Mouse (Mus musculus) ovary, adult 18-20 months (tissue): ENCODE results near the gene Tmem8.
"Not testable (repeated sequence)": the region's sequence is repeated elsewhere in the genome, so short reads cannot be mapped to it uniquely, and the experiment has no call there.

Experiments
- DNase-seq: peaks from one replicate; pipeline ENCODE4 v3.0.0; 2022; ENCODE audit warnings: low spot score, mixed read lengths

Tmem8 gene

GRCm38 (mm10) chr17:26111722-26112121, 1.4 kb upstream of the Tmem8 start:
- no peak for DNase-seq

- DNase-seq, result no peak
Measured at GRCm38 (mm10) chr17:26112751-26113150, 348 bp upstream of the Tmem8 start.

- no peak for DNase-seq
Measured at GRCm38 (mm10) chr17:26114061-26114460, 962 bp downstream of the Tmem8 start.

GRCm38 (mm10) chr17:26114461-26114860, 1.4 kb downstream of the Tmem8 start:
- DNase-seq, result not testable (repeated sequence)

- DNase-seq, result no peak
Measured at GRCm38 (mm10) chr17:26115205-26115898, 2.3 kb downstream of the Tmem8 start.

- no peak for DNase-seq
Measured at GRCm38 (mm10) chr17:26115956-26116487, 2.9 kb downstream of the Tmem8 start.

- DNase-seq, result no peak
Measured at GRCm38 (mm10) chr17:26116503-26117258, 3.6 kb downstream of the Tmem8 start.

GRCm38 (mm10) chr17:26119766-26120710, 6.9 kb downstream of the Tmem8 start:
- DNase-seq, result no peak

GRCm38 (mm10) chr17:26122431-26123140, 9.5 kb downstream of the Tmem8 start:
- DNase-seq, result no peak

- DNase-seq, result peak; percentile 83
Measured at GRCm38 (mm10) chr17:26123267-26123684, 10.2 kb downstream of the Tmem8 start, which contains the start of gene Mrpl28. Mrpl28 (plus strand) TSS chr17:26123500.

- DNase-seq, result no peak
Measured at GRCm38 (mm10) chr17:26124560-26124959, 11.5 kb downstream of the Tmem8 start.

GRCm38 (mm10) chr17:26125226-26125625, 12.1 kb downstream of the Tmem8 start:
- no peak for DNase-seq

- no peak for DNase-seq
Measured at GRCm38 (mm10) chr17:26131062-26131732, 18.1 kb downstream of the Tmem8 start.

GRCm38 (mm10) chr17:26131856-26132853, 19.1 kb downstream of the Tmem8 start:
- DNase-seq, result no peak

GRCm38 (mm10) chr17:26137106-26137750, 24.1 kb downstream of the Tmem8 start:
- no peak for DNase-seq

- DNase-seq, result no peak
Measured at GRCm38 (mm10) chr17:26137751-26138130, 24.6 kb downstream of the Tmem8 start.

GRCm38 (mm10) chr17:26138239-26138836, 25.2 kb downstream of the Tmem8 start, which contains the start of gene Axin1:
Axin1 (plus strand) TSS chr17:26138688.
- peak; percentile 97 for DNase-seq

- peak; percentile 32 for DNase-seq
Measured at GRCm38 (mm10) chr17:26138901-26139381, 25.8 kb downstream of the Tmem8 start.
